Mouse (Mus musculus) WW6 (cell line): ENCODE results near the gene a.

Experiments used
- DNase-seq: peaks from one replicate; pipeline ENCODE4 v3.0.0-alpha.2; 2013; ENCODE audit warnings: low read depth, low spot score

Gene a

GRCm38 (mm10) chr2:154790656-154791483 is at the start of gene a, which contains the start of gene Raly:
Gene a, plus strand, starts transcription at chr2:154791402.
Gene Raly, plus strand, starts transcription at chr2:154791096.
- peak; percentile 97 for DNase-seq

- no peak for DNase-seq
Observed at GRCm38 (mm10) chr2:154742911-154743819, 48.0 kb upstream of the a start.

GRCm38 (mm10) chr2:154743915-154744314 is 47.3 kb upstream of the a start:
- no peak for DNase-seq

GRCm38 (mm10) chr2:154748383-154748782 is 42.8 kb upstream of the a start:
- no peak for DNase-seq

GRCm38 (mm10) chr2:154749046-154750036 is 41.9 kb upstream of the a start:
- no peak for DNase-seq

GRCm38 (mm10) chr2:154751924-154752323 is 39.3 kb upstream of the a start:
- DNase-seq: no peak

- DNase-seq: no peak
Observed at GRCm38 (mm10) chr2:154754068-154754560, 37.1 kb upstream of the a start.

- DNase-seq: no peak
Observed at GRCm38 (mm10) chr2:154755791-154756190, 35.4 kb upstream of the a start.

- no peak for DNase-seq
Observed at GRCm38 (mm10) chr2:154757691-154758090, 33.5 kb upstream of the a start.

- DNase-seq: no peak
Observed at GRCm38 (mm10) chr2:154758454-154758853, 32.7 kb upstream of the a start.

- DNase-seq: no peak
Observed at GRCm38 (mm10) chr2:154763226-154763625, 28.0 kb upstream of the a start.

GRCm38 (mm10) chr2:154764828-154765497 is 26.2 kb upstream of the a start:
- DNase-seq: no peak

GRCm38 (mm10) chr2:154765554-154766008 is 25.6 kb upstream of the a start:
- no peak for DNase-seq

GRCm38 (mm10) chr2:154767051-154767450 is 24.2 kb upstream of the a start:
- no peak for DNase-seq

GRCm38 (mm10) chr2:154769930-154770329 is 21.3 kb upstream of the a start, which contains the start of gene Gm14214:
Gene Gm14214, minus strand, starts transcription at chr2:154770030.
- no peak for DNase-seq

GRCm38 (mm10) chr2:154771604-154772003 is 19.6 kb upstream of the a start:
- no peak for DNase-seq

- peak; percentile 60 for DNase-seq
Observed at GRCm38 (mm10) chr2:154774032-154774431, 17.2 kb upstream of the a start.

GRCm38 (mm10) chr2:154776496-154776895 is 14.7 kb upstream of the a start:
- DNase-seq: no peak

- no peak for DNase-seq
Observed at GRCm38 (mm10) chr2:154779648-154780047, 11.6 kb upstream of the a start.

- no peak for DNase-seq
Observed at GRCm38 (mm10) chr2:154782361-154782760, 8.8 kb upstream of the a start.
